Comparison of ENCODE assay signal across 20 mouse cellular contexts in the genomic region with DNA sequence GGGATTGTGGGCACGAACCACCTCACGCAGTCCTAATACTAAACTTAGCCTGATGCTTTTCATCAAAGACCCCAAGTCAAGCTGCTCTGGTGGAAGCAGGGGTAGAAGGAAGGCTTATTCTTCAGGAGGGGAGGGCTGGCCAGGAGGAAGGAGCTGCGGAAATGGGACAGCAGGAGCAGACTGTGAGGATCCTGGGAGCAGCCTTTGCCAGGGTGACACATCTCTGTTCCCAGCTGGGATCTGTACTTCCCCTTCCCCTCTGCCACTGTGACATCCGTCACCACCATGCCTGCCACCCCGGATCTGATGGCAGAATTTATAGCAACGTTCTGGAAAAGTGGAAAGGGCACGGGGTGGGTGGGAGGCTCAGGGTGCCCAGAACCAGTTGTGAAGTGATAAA.
DNase-seq lines count a peak whose midpoint lies in the region; ATAC-seq and TF ChIP-seq lines count a peak whose summit lies in the region.
"Had no signal": no experiment of that assay in that cellular context is flagged by ENCODE, and none has a peak within 500 bp of the region (broad histone marks: within the 10 kb centered on the region; RNA-seq: fewer than 3 reads in every experiment).

No protein-coding gene starts in this region.

- H3K4me3 ChIP-seq in lung, embryonic 14.5 days (ENCODE audit: low read depth, low read length) = no peak overlapping the region
- H3K4me3 ChIP-seq in embryonic facial prominence, embryonic 10.5 days = no peak overlapping the region
- H3K4me3 ChIP-seq: embryonic facial prominence, embryonic 13.5 days; forebrain, embryonic 13.5 days; heart, embryonic 15.5 days; hindbrain, embryonic 10.5 days had no signal

- peaks cover 15% of the 10 kb centered on the region; the same call in 1 of the 2 replicates for H3K4me1 ChIP-seq in lung, embryonic 14.5 days (ENCODE audit: insufficient read depth)
- peaks cover 28% of the 10 kb centered on the region for H3K4me1 ChIP-seq in embryonic facial prominence, embryonic 10.5 days
- H3K4me1 ChIP-seq: embryonic facial prominence, embryonic 13.5 days; forebrain, embryonic 13.5 days; heart, embryonic 15.5 days had no signal

- 0 out of 2 replicates have a peak, but pooled peaks have one; percentile 67 for ATAC-seq in lung, embryonic 14.5 days (ENCODE audit: insufficient read depth)
- ATAC-seq: forebrain, embryonic 13.5 days had no signal

- 44% methylated on average over 7 of the region's 7 CpGs for WGBS in lung, embryonic 14.5 days
- WGBS in embryonic facial prominence, embryonic 10.5 days = 84% methylated on average over 7 of the region's 7 CpGs

- no peak overlapping the region for H3K4me2 ChIP-seq in lung, embryonic 14.5 days
- H3K4me2 ChIP-seq: embryonic facial prominence, embryonic 13.5 days; forebrain, embryonic 13.5 days; heart, embryonic 11.5 days; heart, embryonic 15.5 days; hindbrain, embryonic 14.5 days had no signal

- H3K27me3 ChIP-seq in lung, embryonic 14.5 days (ENCODE audit: insufficient read depth, low read length) = no peaks in the 10 kb centered on the region
- 0 out of 2 replicates have a peak, but pooled peaks cover 3% of the 10 kb centered on the region for H3K27me3 ChIP-seq in embryonic facial prominence, embryonic 10.5 days (replicated peaks; ENCODE audit: low read depth, poor library complexity, severe bottlenecking)
- H3K27me3 ChIP-seq: embryonic facial prominence, embryonic 13.5 days; forebrain, embryonic 13.5 days; heart, embryonic 15.5 days had no signal

- H3K36me3 ChIP-seq in lung, embryonic 14.5 days (ENCODE audit: insufficient read depth) = no peaks in the 10 kb centered on the region
- no peaks in the 10 kb centered on the region for H3K36me3 ChIP-seq in embryonic facial prominence, embryonic 10.5 days (replicated peaks)
- H3K36me3 ChIP-seq: embryonic facial prominence, embryonic 13.5 days; heart, embryonic 15.5 days; hindbrain, embryonic 10.5 days had no signal

- H3K9ac ChIP-seq in lung, embryonic 14.5 days = no peak overlapping the region
- H3K9ac ChIP-seq: embryonic facial prominence, embryonic 13.5 days; forebrain, embryonic 13.5 days; heart, embryonic 15.5 days; hindbrain, embryonic 14.5 days had no signal

- peak; percentile 49 for DNase-seq in lung, embryonic 14.5 days
- no peak for DNase-seq in lung, adult 18-20 months
- no peak for DNase-seq in embryonic facial prominence, embryonic 10.5 days (ENCODE audit: low spot score)
- peak; percentile 61 for DNase-seq in lung, postnatal 10 days
- DNase-seq in lung, postnatal 4 days = peak; percentile 24 to 61
- DNase-seq in adipocyte (ENCODE audit: low spot score) = no peak
- DNase-seq in thymus, postnatal 4 days = no peak
- DNase-seq: adrenal gland, adult 8-10 months; adrenal gland, postnatal 36 days; cerebellum, adult 11 months; cerebellum, adult 9-10 months; cerebellum, postnatal 25 days; gastrocnemius, postnatal 10 days; heart, adult 18-20 months had no signal

- no peak overlapping the region for H3K27ac ChIP-seq in lung, embryonic 14.5 days (ENCODE audit: low read depth)
- H3K27ac ChIP-seq in embryonic facial prominence, embryonic 10.5 days (replicated peaks) = 0 out of 2 replicates have a peak overlapping the region, but pooled peaks have one; percentile 1
- H3K27ac ChIP-seq: embryonic facial prominence, embryonic 13.5 days; forebrain, embryonic 13.5 days; heart, embryonic 15.5 days; hindbrain, embryonic 10.5 days; hindbrain, embryonic 14.5 days had no signal

- TF ChIP-seq CTCF in lung, embryonic 14.5 days (IDR thresholded peaks at IDR 0.05; ENCODE audit: low read depth) = no peak

- H3K9me3 ChIP-seq in lung, embryonic 14.5 days (ENCODE audit: low read depth, low read length) = no peaks in the 10 kb centered on the region
- no peaks in the 10 kb centered on the region for H3K9me3 ChIP-seq in embryonic facial prominence, embryonic 10.5 days
- H3K9me3 ChIP-seq: embryonic facial prominence, embryonic 13.5 days; heart, embryonic 15.5 days; hindbrain, embryonic 10.5 days had no signal

Comparison
In these comparisons a context has a peak if more than half of its experiments do, and no peak if none do; other contexts are left out.
1. DNase-seq: peak in lung, embryonic 14.5 days (single experiment), lung, postnatal 10 days (single experiment) and lung, postnatal 4 days (2 of 2); none in lung, adult 18-20 months (0 of 2), embryonic facial prominence, embryonic 10.5 days (single experiment), adipocyte (single experiment) and thymus, postnatal 4 days (single experiment).